Mouse (Mus musculus) naive thymus-derived CD4-positive, alpha-beta T cell, adult 2 months (primary cell): Measurements from ENCODE around the gene Scrn2.

Experiments
- DNase-seq: peaks from one replicate; pipeline ENCODE4 v3.0.0-alpha.2; 2011; ENCODE audit warnings: low read depth

The Scrn2 gene

DNA sequence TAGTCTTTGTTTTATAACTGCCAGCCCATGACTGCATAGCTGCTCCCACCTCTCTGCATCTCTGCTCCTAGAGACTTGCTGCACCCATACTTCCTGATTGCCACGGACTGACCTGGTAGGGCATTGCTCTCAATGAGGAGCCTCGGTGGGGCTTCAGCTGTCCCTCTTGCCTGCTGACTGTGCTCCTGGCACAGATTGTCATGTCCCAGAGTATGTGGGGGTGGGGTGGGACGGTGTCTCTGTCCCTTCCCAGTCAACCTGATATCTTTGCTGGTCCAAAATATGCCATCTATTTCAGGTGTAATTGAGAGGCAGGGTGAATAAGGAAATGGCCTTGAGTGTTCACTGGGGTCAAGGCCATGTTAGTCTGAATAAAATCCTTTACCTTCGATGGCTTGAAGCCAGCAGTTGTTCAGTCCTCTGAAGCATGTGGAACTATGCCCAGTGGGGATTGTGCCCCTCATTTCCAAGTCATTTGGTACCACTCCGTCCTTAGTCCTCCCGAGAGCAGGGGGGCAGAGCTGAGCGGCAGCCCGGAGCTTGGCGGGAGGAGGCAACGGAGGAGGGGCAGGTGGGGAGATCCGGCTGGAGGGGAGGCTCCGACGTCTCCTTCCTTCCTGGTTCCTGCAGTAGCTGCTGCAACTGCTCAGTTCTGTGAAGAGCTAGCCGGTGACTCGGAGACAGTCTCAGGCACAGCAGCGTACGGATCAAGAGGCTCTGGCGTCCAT, 20.6 kb downstream of the Scrn2 start, which contains the start of gene Osbpl7:
Gene Osbpl7, plus strand, starts transcription at position 413 of the 728 bp plus-strand sequence.
- DNase-seq: peak; percentile 76

DNA sequence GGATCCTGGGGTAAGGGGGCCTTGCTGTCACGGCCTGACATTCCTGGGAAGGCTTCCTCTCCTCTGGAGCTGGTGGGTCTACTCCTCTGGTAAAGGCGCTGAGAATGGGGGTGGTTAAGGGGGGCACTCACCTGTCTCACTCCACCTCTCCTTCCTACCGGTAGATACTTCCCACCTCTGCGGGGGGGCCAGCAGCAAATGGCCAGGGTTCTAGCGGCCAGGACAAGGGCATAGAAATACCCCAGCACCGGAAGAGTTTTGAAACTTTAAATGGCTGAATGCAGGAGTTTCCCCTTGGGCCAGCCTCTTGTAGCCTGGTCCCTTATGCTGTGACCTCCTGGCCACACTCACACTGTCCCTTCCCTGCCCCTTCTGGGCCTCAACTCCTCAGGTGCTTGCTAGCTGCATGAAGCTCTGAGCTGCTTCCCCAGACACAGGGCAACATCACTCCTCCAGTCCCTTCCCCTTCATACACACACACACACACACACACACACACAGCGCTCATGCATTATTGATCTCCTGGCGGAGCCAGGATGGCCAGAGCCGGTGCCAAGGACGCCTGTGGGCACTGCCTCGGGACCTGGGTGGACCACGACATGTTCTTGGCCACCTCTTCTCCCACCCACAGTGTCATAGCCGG, 21.3 kb downstream of the Scrn2 start:
- peak; percentile 30 for DNase-seq

DNA sequence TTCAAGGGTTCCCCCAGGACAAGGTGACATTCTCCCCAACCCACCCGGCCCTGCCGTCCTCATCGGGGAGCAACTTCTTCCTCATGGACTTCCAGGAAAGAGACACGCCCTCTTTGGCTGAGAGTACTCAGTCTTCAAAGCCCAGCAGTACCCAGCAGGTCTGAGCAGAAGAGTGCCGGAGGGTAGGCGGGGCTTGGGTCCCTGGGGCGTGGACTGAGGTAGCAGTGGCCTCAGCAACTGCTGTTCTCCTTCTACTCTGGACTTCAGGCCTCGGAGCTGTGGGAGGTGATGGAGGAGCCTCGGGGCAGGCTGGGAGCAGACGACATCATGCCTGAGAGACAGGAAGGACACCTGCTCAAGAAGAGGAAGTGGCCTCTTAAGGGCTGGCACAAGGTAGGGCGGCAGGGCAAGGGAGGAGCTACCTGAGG, 22.5 kb downstream of the Scrn2 start:
- peak; percentile 37 for DNase-seq

DNA sequence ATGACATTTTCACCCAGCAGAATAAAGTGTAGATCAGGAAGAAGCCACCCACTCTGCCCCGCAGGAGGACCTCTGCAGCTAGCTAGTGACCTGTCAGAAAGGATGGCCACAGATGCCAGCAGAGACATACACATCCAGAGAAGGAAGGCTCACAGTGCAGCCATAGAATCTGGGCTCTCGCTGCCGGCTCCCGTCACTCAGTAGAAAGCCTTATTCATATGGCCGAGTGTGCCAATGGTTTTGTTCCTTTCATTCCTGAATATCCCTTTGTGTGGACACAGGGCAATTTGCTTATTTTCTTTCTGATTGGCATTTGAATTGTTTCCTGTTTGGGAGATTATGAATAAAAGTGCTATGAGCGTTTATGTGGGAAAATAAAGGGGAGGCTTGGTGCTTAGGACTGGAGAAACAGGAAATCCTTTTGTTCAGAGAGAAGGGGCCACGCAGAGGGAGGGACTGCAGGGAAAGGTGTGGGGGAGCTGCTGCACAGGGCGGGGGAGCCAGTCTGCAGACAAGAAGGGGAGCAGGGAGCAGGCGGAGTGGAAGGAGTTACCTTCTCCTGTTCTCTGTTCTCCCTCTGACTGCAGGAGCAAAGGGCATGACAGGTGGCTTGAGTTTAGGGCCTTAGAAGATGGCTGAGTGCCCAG, 33.7 kb downstream of the Scrn2 start:
- no peak for DNase-seq

DNA sequence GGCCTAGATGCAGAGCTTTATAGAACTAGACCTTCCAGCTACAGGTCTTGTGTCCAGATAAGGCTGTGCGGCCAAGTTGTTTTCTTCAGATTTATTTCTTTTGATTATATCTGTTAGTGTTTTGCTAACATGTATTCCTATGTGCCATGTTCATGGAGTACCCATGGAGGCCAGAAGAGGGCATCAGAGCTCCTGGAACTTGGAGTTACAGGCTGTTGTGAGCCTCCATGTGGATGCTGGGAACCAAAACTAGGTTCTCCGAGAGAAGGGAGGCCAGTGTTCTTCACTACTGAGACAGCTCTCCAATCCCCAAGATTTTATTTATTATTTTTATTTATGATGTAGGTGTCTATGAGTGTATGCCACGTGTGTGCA, 34.2 kb downstream of the Scrn2 start:
- DNase-seq: no peak

DNA sequence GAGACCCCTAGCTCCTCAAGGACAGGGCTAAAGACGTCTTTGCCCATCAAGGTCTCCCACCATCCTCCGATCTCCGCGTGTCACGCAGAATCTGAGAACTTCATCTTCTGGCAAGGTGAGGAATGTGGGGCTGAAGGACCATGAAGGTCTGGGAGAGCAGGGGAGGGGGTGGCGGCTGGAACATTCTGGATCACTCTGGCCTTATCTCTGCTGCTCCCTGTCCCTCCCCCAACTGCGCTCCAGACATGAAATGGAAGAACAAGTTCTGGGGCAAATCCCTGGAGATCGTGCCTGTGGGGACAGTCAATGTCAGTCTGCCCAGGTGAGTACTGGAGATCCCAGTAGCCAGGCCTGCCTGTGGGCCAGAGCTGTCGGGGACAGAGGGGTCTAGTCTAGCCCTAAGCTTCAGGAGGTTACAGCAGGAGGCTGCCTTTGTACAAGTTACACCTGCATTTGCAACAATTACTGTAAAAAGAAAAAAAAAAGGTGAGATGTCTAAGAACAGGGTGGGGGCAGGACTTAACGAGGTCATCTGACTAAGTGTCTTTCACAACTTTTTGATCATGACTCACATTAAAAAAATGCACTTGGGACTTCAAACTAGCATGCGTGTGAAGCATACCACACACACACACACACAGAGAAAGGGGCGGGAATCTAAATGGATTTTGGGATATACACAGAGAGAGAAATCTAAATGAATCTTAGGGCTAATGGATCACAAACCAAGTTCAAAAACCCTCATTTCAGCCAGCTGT, 36.0 kb downstream of the Scrn2 start:
- DNase-seq: no peak

DNA sequence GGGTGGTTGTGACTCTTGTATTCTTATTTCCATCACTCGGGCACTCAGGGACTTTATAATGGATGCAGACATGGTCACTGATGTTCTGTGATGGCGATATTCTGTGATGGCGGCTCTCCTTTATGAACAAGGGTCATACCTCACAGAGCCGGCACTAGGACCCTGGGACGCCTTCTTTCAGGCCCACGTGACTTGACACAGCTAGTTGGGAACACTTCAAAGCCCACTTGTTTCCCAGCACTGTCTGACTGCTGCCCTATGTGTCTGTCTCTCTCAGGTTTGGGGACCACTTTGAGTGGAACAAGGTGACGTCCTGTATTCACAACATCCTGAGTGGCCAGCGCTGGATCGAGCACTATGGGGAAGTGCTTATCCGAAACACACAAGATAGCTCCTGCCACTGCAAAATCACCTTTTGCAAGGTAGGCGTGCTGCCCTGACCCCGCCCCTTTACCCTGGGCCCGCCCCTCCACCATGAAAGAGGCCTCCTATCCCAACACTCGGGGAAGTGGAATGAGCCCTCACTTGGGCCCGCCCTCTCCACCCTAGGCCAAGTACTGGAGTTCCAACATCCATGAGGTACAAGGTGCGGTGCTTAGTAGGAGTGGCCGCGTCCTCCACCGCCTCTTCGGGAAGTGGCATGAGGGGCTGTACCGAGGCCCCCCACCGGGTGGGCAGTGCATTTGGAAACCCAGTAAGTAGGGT, 37.1 kb downstream of the Scrn2 start:
- no peak for DNase-seq

DNA sequence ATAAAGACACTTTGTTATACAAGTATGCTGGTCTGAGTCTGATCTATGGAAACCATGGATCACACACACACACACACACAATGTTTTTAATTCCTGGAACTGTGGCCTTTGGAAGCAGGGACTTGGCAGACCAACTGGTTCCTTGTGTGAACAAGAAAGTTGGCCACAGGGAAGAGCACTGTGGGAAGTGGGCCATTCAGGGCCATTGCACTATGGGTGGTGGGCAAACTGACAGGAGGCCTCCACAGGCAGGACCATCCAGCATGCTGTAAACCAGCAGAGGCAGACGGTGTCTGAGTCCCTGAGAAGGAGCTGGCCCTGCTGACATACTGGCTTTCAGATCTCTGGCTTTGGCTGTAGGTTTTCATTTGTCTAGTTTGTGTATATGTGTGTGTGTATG, 39.6 kb downstream of the Scrn2 start:
- no peak for DNase-seq

DNA sequence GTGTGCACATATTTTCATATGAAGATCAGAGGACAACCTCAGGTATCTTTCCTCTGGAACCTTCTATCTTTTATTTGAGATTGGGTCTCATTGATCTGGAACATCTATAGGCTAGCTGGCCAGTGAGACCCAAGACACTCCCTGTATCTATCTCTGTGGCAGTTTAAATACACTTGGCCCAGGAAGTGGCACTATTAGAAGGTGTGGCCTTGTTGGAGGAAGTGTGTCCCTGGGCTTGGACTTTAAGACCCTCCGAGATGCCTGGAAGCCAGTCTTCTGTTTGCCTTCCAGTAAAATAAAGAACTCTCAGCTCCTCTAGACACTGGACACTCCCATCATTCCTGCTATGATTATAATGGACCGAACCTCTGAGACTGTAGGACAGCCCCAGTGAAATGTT, 40.0 kb downstream of the Scrn2 start:
- DNase-seq: no peak

DNA sequence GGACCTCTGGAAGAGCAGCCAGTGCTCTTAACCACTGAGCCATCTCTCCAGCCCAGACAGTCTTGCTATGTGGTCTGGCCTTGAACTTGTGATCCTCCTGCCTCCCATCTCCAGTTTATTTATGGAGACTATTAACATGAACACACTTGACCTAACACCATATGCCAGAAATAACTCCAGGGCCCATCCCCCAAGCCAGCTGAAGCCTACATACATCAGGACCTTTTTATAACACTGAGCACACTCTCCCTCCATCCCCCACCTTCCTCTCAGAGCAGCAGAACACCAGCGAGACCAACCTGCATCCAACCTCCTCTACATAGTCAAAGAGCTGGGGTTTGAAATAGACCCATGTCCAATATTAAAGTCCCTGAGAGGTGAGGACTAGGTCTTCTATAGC, 41.4 kb downstream of the Scrn2 start:
- DNase-seq: no peak

DNA sequence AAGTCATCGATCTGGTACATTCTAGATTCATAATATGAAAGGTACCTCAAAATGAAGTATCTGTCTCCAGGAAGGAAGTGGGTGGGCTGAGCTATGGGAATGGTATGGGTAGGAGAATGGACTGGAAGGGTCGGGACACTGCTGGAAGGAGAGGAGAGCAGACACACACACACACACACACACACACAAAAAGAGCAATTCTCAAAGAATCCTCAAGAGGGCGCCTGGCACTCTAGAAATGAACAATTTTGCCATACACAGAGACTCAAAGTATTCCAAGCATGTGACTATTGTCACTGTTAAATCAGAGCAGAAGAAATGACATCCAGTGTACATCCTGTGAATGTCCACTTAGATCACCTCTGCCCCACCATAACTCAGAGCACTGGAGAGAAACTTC, 42.8 kb downstream of the Scrn2 start:
- DNase-seq: peak; percentile 66

DNA sequence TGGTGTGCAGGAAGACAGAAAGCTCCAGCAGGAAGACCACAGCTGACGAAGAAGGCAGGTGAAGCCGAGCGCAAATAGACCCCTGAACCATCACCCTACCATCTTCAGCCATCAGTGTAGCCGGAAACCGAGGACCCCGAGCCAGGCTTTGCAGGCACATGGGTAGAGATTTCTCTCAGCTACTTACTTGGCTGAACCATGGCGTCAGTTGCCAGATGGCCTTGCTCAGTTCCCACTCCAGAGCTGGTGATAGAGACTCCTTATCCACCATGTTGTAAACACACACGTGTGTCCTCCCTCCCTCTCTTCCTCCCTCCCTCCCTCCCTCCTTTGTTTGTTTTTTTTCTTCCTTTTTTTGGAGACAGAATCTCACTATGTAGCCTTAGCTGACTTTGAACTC, 44.5 kb downstream of the Scrn2 start:
- no peak for DNase-seq

DNA sequence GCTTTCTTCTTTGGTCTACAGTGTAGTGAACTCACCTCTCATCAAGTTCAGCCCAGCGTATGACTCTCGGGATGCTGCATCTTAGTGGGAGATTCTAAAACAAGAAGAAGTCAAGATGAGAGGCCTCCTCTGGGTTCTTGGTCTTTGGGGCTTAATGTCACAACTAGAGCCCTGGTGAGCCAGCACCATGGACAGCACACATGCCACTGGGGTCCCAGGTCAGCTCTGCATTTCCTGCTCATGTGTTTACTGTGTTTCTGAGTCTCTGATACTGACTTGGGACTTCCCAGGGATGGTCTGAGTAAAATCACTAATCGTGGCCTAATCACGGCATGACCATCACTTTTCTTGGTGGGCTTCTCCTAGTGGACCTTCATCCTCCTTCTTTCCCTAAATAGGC, 49.0 kb downstream of the Scrn2 start:
- no peak for DNase-seq

DNA sequence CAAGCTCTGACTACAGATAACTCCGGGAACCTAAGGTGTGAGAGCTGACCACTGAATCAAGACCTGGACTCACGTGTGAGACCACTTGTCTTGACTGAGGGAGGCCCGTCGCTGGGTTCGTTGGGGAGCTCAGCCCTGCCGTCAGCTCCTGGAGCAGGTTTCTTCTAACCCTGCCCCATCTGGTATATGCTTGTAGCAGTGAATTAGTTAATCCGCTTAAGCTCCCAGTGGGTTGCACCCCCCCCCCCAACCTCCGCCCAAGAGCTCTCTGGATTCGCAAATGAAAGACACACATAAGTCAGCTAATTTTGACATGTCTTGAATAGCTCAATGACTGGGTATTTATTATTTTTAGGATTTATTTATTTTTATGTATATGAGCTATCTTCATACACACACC, 50.6 kb downstream of the Scrn2 start:
- no peak for DNase-seq

DNA sequence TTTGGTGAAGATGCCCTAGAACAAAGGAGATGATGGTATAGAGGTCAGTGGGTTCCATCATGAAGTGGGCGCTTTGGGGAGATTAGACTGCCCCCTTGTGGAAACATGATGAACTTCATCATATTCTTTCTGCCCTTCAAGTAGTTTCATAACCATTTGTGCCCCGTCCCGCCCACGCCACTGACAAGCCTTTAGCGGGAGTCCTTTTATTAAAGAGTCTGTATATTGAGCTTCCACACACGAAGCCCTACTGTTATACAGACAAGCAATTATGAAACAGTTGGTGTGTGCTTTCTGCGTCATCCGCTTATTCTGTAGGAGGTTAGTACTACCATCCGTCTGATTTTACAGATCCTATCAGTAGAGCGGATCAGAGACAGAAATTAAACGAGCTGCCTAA, 53.2 kb downstream of the Scrn2 start:
- peak; percentile 81 for DNase-seq
